Mouse (Mus musculus) neutrophil, adult 5-6 weeks (primary cell): Measurements from ENCODE around the gene Ube2m. TPM values are rescaled to one million over a fixed set of nuclear protein-coding genes. Genes with fewer than 3 reads are reported as not detected.
A peak's percentile ranks its signal among the peaks of the same experiment; 100 is the strongest.

Experiments used
- ATAC-seq: fragments of 151-379, 151-347 bp; 2 replicates; pipeline ENCODE4 v1.8.0; 2017; ENCODE audit warnings: mild to moderate bottlenecking, moderate TSS enrichment; ENCODE audit not compliant: insufficient number of reproducible peaks, poor library complexity, low FRiP score, severe bottlenecking; ENCODE audit errors: extremely low read depth
- total RNA-seq: library from RNA; stranded (forward); fragments of 200-1000 nt; gene quantifications from 2 replicates; pipeline ENCODE4 v1.2.3, GENCODE M21; 2017

Ube2m gene
- total RNA-seq, 1 experiment from 2014 or later: 75.1 TPM

DNA sequence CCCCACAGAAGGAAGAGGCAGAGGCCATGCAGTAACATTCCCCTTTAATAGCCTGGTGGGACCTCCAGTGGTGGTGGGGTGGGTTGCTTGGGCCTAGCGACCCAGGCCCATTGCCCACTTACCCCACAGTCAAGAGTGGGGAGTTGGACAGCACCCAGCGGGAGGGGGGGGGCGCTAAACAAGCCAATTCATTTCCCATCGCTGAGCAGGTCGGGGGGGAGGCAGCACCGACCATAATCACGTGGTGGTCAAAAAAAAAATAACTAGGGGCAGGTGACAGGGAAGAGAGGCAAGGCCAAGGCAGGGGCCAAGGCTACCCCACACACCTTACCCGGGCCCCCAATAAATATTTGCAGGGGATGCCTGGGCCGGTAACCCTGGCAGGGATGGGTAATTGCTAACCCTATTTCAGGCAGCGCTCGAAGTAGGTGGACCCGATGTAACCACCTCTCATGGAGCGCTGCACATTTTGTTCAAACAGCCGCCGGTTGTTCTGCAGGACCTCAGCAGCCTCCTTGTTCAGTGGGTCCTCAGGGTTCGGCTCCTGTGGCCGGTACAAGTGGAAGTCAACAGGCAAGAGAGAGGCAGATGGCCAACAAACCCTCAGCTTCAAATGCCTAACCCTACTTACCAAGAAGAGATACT lies 2.7 kb downstream of the Ube2m start:
- ATAC-seq: no peak

- peak; percentile 65 for ATAC-seq
Measured at GRCm38 (mm10) chr7:13034148-13034977, 3.7 kb downstream of the Ube2m start, which contains the start of gene Chmp2a. Gene Chmp2a, minus strand, starts transcription at chr7:13034807.

GRCm38 (mm10) chr7:13033451-13034147 lies 4.5 kb downstream of the Ube2m start:
- no peak for ATAC-seq

GRCm38 (mm10) chr7:13032541-13032940 lies 5.5 kb downstream of the Ube2m start:
- ATAC-seq: no peak

- no peak for ATAC-seq
Measured at GRCm38 (mm10) chr7:13031983-13032382, 6.1 kb downstream of the Ube2m start.

GRCm38 (mm10) chr7:13031069-13031468 lies 7.0 kb downstream of the Ube2m start:
- ATAC-seq: no peak

- ATAC-seq: no peak
Measured at GRCm38 (mm10) chr7:13028986-13029385, 9.1 kb downstream of the Ube2m start.

DNA sequence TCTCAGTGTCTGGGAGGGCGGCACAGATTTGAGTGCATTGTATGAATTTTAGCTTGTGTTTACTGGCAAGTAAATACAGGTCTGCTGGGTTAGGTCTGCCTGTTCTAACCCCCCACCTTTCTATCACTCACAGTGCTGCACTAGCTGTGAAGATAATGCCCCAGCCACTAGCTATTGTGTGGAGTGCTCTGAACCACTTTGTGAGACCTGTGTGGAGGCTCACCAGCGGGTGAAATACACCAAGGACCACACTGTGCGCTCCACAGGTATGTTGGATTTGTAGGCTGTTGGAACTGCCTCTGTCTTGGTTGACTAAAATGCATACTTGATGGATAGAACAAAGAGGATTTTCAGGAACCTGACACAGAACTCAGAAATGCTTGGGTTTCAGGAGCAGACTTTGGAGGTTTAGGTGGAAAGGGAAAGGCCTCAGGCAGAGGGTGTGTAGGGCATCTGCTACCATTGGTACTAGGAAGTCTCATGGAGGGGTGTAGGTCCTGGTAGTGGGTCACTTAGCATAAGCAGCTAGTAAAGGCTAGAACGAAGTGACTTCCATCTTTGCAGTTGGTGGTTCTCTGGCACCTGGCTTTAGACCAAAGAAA lies 12.5 kb downstream of the Ube2m start:
- no peak for ATAC-seq

DNA sequence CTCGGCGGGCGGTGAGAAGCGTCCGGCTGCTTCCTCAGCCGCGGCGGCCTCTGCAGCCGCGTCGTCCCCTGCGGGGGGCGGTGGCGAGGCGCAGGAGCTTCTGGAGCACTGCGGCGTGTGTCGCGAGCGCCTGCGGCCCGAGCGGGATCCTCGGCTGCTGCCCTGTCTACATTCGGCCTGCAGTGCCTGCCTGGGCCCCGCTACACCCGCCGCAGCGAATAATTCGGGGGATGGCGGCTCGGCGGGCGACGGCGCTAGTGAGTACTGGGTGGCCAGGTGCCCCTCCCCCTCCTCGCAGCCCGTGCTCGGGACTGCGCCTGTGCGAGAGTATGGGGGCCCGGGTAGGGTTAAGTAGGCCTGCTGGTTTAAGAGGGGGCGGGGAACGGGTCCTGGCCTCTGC lies 13.3 kb downstream of the Ube2m start:
- ATAC-seq: no peak

DNA sequence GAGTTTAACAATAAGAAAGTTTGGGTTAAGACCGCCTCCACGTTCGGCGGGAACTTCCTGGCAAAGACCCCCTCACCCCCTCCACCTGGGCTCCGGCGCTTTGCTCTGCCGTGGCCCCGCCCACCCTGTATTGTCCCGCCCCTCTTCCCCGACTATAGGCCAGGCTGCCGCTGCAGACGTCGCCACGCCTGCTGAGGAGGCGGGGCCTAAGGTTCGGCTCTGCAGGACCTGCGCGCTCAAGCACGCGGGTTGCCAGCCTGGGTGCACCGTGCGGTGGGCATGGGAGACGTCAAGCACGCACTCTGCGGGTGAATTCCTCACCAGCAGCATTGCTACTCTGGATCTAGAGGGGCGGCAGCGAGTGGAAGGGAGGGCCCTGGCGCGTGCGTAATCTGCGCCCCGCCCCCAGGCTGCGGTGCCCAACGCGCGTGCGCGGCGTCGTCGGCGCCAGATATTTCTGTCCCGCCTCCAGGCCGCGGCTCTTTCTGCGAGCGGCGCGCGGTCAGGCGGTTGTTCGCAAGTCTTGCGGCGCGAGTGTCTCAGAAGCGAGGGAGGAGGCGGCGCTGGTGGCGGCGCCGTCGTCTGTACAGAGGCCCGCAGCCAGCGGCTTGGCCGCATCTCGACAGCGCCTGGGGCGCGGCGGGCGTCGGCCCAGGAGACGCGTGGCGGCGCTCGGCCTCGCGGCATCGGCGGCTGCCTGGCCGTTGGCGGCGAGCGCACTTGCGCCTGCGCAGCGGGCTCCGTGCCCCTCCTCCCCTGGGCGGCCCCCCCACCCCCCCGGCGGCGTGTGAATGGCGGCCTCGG lies 13.9 kb downstream of the Ube2m start:
- ATAC-seq: peak; percentile 84

GRCm38 (mm10) chr7:13022773-13023535 lies 15.1 kb downstream of the Ube2m start:
- peak; percentile 47 for ATAC-seq

DNA sequence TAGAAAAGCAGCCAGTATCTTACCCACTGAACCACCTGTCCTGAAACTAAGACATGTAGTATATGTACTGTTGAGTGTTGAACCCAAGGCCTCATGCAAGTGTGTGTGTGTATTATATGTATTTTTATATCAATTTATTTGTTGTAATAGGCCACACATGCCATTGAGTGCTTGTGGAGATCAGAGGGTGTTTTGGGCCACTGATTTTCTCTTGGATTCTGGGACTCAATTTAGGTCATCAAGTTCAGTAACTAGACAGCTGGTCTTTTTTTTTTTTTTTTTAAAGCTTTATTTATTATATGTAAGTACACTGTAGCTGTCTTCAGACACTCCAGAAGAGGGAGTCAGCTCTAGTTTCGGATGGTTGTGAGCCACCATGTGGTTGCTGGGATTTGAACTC lies 22.9 kb downstream of the Ube2m start:
- ATAC-seq: no peak

DNA sequence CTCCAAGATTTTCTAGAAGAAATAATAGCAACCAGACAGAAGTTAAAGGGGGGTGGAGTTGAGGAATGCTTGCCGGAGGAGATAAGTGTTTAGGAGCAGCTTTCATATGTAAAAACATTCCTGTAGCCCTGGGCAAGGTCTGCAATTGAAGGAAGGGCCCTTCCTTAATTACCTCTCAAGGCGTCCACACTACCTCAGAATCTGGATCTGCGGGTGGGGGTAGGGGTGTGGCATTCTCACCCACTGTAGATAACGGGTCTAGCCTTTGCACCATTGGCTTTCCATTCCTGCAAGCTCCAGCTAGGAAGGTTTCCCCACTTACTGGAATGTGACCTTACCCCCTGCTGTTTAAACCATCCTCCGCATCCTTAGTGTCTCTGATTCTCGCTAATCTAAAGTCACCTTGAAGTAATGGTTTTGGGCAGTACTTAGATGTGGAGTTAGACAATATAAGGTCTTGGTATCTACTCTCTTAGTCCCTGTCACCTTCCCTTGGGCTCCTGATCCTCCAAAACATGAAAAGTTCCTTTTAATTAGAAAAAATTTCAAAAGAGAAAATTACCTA lies 23.7 kb downstream of the Ube2m start:
- ATAC-seq: no peak

GRCm38 (mm10) chr7:13013671-13014070 lies 24.4 kb downstream of the Ube2m start:
- ATAC-seq: no peak

DNA sequence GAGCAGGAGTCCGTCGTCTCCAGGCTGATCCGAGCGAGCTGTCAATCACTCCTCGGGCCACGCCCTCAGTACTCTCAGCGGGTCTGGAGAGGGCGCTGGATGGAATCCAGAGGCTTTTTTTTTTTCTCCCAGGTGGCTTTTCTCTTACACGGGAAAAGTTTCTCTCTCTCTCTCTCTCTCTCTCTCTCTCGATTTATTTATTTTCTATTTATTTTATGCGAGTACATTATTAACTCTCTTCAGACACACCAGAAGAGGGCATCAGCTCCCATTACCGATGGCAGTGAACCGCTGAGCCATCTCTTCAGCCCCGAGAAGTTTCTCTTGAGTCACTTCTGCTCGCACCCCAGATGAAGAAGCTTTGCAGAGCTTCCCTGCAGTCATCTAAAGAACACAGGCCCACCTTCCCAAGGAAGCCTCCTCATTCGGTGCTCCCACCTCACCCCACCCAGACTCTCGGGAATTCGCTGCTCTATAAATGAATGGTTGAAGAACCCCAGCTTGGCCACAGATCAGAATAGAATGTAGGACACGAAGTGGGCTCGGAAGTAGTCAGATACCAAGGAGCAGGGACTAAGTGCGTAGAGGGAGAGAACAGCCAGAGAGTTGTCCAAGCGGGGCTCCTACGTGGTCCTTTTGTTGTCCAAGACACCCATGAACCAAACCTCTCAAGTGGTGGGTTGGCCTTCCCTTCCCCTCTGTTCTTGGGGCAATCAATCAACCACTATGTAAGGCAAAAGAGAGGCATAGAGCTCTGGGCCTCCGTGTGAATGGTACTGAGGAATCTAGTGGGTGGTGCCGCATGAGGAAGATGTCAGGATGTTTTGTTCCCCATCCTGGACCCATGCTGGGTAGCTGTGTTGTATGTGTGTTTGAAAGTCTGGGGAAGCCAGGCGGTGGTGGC lies 27.8 kb downstream of the Ube2m start, which contains the start of gene Zbtb45:
Gene Zbtb45 (minus strand): TSS at position 30 of the 904 bp plus-strand sequence.
- ATAC-seq: no peak

- ATAC-seq: peak; percentile 75
Measured at GRCm38 (mm10) chr7:13009143-13010004, 28.7 kb downstream of the Ube2m start.
